Mouse (Mus musculus): Measurements from ENCODE around the gene Aldh3a2. TPM values are rescaled to one million over a fixed set of nuclear protein-coding genes. Genes with fewer than 3 reads are reported as not detected.

Gene Aldh3a2
- total and polyA plus RNA-seq, 3 experiments: 19.5 to 28.4 (median 26.3) TPM

DNA sequence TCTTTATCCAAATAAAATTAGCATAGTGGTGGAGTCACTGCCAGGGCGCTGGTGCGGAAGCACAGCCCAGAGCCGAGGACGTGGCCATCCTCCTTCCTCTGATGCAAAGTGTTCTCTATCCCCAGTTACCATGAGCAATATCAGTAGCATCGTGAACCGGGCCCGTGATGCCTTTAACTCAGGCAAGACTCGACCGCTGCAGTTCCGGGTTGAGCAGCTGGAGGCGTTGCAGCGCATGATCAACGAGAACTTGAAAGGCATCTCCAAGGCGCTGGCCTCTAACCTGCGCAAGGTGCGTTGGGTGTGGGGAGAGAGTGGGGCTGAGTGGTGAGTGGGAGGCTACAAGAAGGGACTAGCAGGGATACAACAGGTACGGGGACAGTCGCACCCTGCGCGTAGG lies 55.2 kb downstream of the Aldh3a2 start (continued):
- peak; percentile 56; the same call in 1 of the 2 replicates for TF ChIP-seq IRF4 (IDR thresholded peaks at IDR 0.05; ENCODE audit: low read depth, low read length)
- no peak for TF ChIP-seq RCOR1 (conservative IDR thresholded peaks at IDR 0.05; ENCODE audit: low read depth, low read length)
- TF ChIP-seq MAFK (IDR thresholded peaks at IDR 0.05; ENCODE audit: insufficient replicate concordance, low read length): no peak
- TF ChIP-seq BHLHE40 (IDR thresholded peaks at IDR 0.05; ENCODE audit: low read depth, low read length): peak; percentile 49
- no peak for TF ChIP-seq GABPA (IDR thresholded peaks at IDR 0.05; ENCODE audit: insufficient replicate concordance, low read depth, low read length)
- TF ChIP-seq MXI1 (IDR thresholded peaks at IDR 0.05; ENCODE audit: low read depth, low read length): no peak
- TF ChIP-seq SMC3 (IDR thresholded peaks at IDR 0.05; ENCODE audit: low read depth, low read length): 0 out of 2 replicates have a peak, but pooled peaks have one; percentile 15
- TF ChIP-seq ZNF384 (IDR thresholded peaks at IDR 0.05; ENCODE audit: low read depth, low read length): no peak
- no peak for TF ChIP-seq NELFE (IDR thresholded peaks at IDR 0.05; ENCODE audit: low read depth, low read length)
- TF ChIP-seq MAZ (IDR thresholded peaks at IDR 0.05; ENCODE audit: low read depth, low read length): no peak
- TF ChIP-seq JUND (conservative IDR thresholded peaks at IDR 0.05; ENCODE audit: low read depth, low read length): no peak
- no peak for TF ChIP-seq HCFC1 (IDR thresholded peaks at IDR 0.05; ENCODE audit: low read depth, low read length)

DNA sequence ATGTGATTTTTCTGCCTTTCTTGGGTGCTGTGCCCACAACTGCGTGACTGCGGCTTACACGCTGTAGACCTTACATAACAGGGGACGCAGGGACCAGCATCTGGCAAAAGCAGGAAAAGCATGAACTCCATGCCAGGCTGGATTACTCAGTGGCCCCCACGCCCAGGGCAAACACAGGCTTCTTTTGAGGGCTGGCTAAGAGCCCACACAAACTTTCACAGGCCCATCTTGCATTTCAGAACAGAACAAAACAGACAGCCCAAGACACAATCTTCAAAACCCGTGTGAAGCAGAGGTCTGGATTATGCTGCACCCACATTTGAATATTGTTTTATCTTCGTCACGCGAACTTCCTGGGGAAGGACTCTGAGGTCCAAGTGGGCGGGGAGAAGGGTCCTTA lies 58.9 kb downstream of the Aldh3a2 start:
- DNase-seq (ENCODE audit: extremely low read depth): no peak
- Histone ChIP-seq H3K27ac (ENCODE audit: insufficient read depth, low read depth) (no peak overlapping the region), H3K36me3 (replicated peaks in 1 of 2; ENCODE audit: control insufficient read depth in 1 of 2, insufficient read depth in 1 of 2, low read length in 1 of 2) (no peaks in the 10 kb centered on the region), H3K4me1 (ENCODE audit: control insufficient read depth in 1 of 2, insufficient read depth in 2 of 2) (peaks cover 15 to 16% of the 10 kb centered on the region in 2 experiments), H3K27me3 (replicated peaks) (peaks cover 25% of the 10 kb centered on the region), H3K79me2 (replicated peaks; ENCODE audit: control insufficient read depth, extremely low read depth, insufficient read depth, poor library complexity, severe bottlenecking) (no peaks in the 10 kb centered on the region), H3K4me2 (ENCODE audit: insufficient read depth, low read depth, poor library complexity, severe bottlenecking) (no peak overlapping the region), H3K4me3 (replicated peaks in 1 of 3; ENCODE audit: low read depth in 2 of 3, low read length in 2 of 3, poor library complexity in 1 of 3) (no peak overlapping the region), H3K9me3 (replicated peaks; ENCODE audit: low read length) (no peaks in the 10 kb centered on the region), H3K9ac (ENCODE audit: insufficient read depth, low read depth) (no peak overlapping the region)
- in situ Hi-C loops (cut with MboI; ENCODE audit: low pct_ligation_motif_present, low pct_unique_long_range_greater_than_20kb, low sequenced_read_pairs): no loop called here
- TF ChIP-seq TBP (conservative IDR thresholded peaks at IDR 0.05; ENCODE audit: low read depth, low read length) (no peak), SIN3A (IDR thresholded peaks at IDR 0.05; ENCODE audit: low read length) (no peak), CHD2 (IDR thresholded peaks at IDR 0.05; ENCODE audit: low read length) (no peak)
- dilution Hi-C loops (cut with MboI; ENCODE audit: extremely low pct_ligation_motif_present, extremely low pct_unique_long_range_greater_than_20kb, low sequenced_read_pairs): no loop called here

DNA sequence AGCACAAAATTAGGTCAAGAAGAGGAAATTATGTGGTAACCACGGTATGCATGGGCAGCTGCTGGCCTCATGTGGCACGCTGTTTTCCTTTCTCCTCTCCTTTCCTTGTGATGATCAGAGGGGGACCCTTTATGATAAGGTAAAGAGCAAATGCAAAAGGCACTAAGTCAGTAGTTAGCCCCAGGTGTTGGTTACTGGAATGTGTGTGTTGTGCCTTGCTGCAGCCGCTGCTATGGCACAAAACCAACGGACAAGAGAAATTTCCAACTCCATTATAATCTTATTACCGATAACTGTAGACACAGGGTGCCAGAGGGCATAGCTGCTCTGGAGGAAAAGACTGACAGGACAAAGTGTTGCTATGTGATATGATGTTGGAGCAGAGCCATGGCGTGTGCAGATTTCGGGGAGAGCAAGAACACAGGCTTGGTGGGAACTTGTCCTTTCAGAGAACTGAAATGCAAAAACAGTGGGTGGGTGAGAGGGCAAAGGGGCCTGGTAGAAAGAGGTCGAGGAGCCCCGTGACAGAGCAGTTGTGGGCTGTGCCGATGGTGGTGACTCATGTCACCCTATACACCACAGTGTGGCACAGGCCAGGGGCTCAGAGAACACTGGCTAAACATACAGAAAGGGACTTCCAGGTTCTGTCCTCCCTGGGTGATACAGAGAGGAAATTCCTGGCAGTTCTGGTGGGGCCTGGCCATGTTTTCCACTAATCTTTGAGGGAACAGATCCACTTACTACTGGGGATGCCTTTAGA lies 59.6 kb downstream of the Aldh3a2 start, which contains the start of gene Aldh3a1:
Gene Aldh3a1 (plus strand): TSS at position 51 of the 760 bp plus-strand sequence.
- peaks cover 21% of the 10 kb centered on the region for H3K27me3 ChIP-seq (replicated peaks)
- in situ Hi-C loops (cut with MboI; ENCODE audit: low pct_ligation_motif_present, low pct_unique_long_range_greater_than_20kb, low sequenced_read_pairs) (no loop called here), dilution Hi-C loops (cut with MboI; ENCODE audit: extremely low pct_ligation_motif_present, extremely low pct_unique_long_range_greater_than_20kb, low sequenced_read_pairs) (no loop called here)
- H3K4me2 ChIP-seq (ENCODE audit: insufficient read depth, low read depth, poor library complexity, severe bottlenecking): no peak within 1 kb of the TSS
- H3K79me2 ChIP-seq (replicated peaks; ENCODE audit: control insufficient read depth, extremely low read depth, insufficient read depth, poor library complexity, severe bottlenecking): no peaks in the 10 kb centered on the region
- DNase-seq (ENCODE audit: extremely low read depth): no peak
- TF ChIP-seq SIN3A (IDR thresholded peaks at IDR 0.05; ENCODE audit: low read length): no peak
- TF ChIP-seq MXI1 (IDR thresholded peaks at IDR 0.05; ENCODE audit: low read depth, low read length): no peak
- TF ChIP-seq JUN (IDR thresholded peaks at IDR 0.05; ENCODE audit: insufficient read depth, low read depth, low read length): no peak
- TF ChIP-seq KAT2A (IDR thresholded peaks at IDR 0.05; ENCODE audit: insufficient replicate concordance, low read length): no peak
- no peak for TF ChIP-seq PAX5 (IDR thresholded peaks at IDR 0.05; ENCODE audit: low read length)
- peaks cover 15 to 16% of the 10 kb centered on the region in 2 experiments for H3K4me1 ChIP-seq (ENCODE audit: control insufficient read depth in 1 of 2, insufficient read depth in 2 of 2)
- H3K4me3 ChIP-seq (replicated peaks in 1 of 3; ENCODE audit: low read depth in 2 of 3, low read length in 2 of 3, poor library complexity in 1 of 3): no peak within 1 kb of the TSS
- H3K36me3 ChIP-seq (replicated peaks in 1 of 2; ENCODE audit: control insufficient read depth in 1 of 2, insufficient read depth in 1 of 2, low read length in 1 of 2): no peaks in the 10 kb centered on the region
- no peak within 1 kb of the TSS for H3K9ac ChIP-seq (ENCODE audit: insufficient read depth, low read depth)
- no peak within 1 kb of the TSS for H3K27ac ChIP-seq (ENCODE audit: insufficient read depth, low read depth)
- no peaks in the 10 kb centered on the region for H3K9me3 ChIP-seq (replicated peaks; ENCODE audit: low read length)
